Mouse (Mus musculus) midbrain, postnatal 0 days (tissue): ENCODE data around the gene Dmxl2. TPM values are rescaled to one million over a fixed set of nuclear protein-coding genes. Genes with fewer than 3 reads are reported as not detected.

Source experiments
- ATAC-seq: fragments of 200-750 bp; cut with Nextera tagmentation; 2 replicates; pipeline ENCODE4 v1.8.0; 2017; ENCODE audit warnings: moderate number of reproducible peaks, mild to moderate bottlenecking, moderate TSS enrichment, moderate library complexity; ENCODE audit not compliant: low FRiP score
- DNase-seq: peaks from one replicate; pipeline ENCODE4 v3.0.0-alpha.2; 2015; ENCODE audit warnings: low spot score
- H3K27ac ChIP-seq: fragments of 300-500 bp; sonication (generic); 2 replicates; pipeline ENCODE4 v1.5.1; 2014; ENCODE audit warnings: low read depth, mild to moderate bottlenecking, low read length, mixed read lengths
- H3K27me3 ChIP-seq: fragments of 300-500 bp; sonication (generic); 2 replicates; pipeline ENCODE4 v1.6.1; 2014; ENCODE audit warnings: low read length, control low read depth, mixed read lengths; ENCODE audit not compliant: insufficient read depth
- H3K36me3 ChIP-seq: fragments of 300-500 bp; sonication (generic); 2 replicates; pipeline ENCODE4 v1.6.1; 2014; ENCODE audit warnings: low read length, control low read depth, mixed read lengths; ENCODE audit not compliant: insufficient read depth
- H3K4me1 ChIP-seq: fragments of 300-500 bp; sonication (generic); 2 replicates; pipeline ENCODE4 v1.6.1; 2014; ENCODE audit warnings: mild to moderate bottlenecking, control low read depth, antibody characterized with exemption, low read length, mixed read lengths; ENCODE audit not compliant: insufficient read depth
- H3K4me2 ChIP-seq: fragments of 300-500 bp; sonication (generic); 2 replicates; pipeline ENCODE4 v1.6.1; 2014; ENCODE audit warnings: low read depth, mild to moderate bottlenecking, low read length, mixed read lengths; ENCODE audit not compliant: poor library complexity, severe bottlenecking
- H3K4me3 ChIP-seq: fragments of 300-500 bp; sonication (generic); 2 replicates; pipeline ENCODE4 v1.5.1; 2014; ENCODE audit warnings: low read depth, mild to moderate bottlenecking, low read length, moderate library complexity
- H3K9ac ChIP-seq: fragments of 300-500 bp; sonication (generic); replicated peaks from 2 replicates; pipeline ENCODE4 v1.6.1; 2014; ENCODE audit warnings: mild to moderate bottlenecking, low read length, moderate library complexity, mixed read lengths; ENCODE audit not compliant: poor library complexity, severe bottlenecking
- H3K9me3 ChIP-seq: fragments of 300-500 bp; sonication (generic); 2 replicates; pipeline ENCODE4 v1.6.1; 2016; ENCODE audit warnings: low read length, control low read depth
- CTCF ChIP-seq: IDR thresholded peaks from 2 replicates; pipeline ENCODE4 v1.5.1; 2016; ENCODE audit warnings: antibody characterized with exemption, mild to moderate bottlenecking
- WGBS: fragments of 180-500 bp; shearing (Covaris S2); extraction: QIAGEN DNeasy Blood & Tissue Kit; methylation state at CpG from one replicate; pipeline ENCODE4 v1.1.7; 2014; 5-methylcytosine and 5-hydroxymethylcytosine counted together
- polyA plus RNA-seq: library from polyadenylated mRNA; unstranded; fragments of >200 nt; fragmentation: Nextera tagmentation; extraction: Ambion mirVana; gene quantifications from 2 replicates; pipeline ENCODE4 v1.2.1, GENCODE M21; 2015
- total RNA-seq: library from RNA; depleted of rRNA; stranded (reverse); fragments of >200 nt; gene quantifications from 2 replicates; pipeline ENCODE4 v1.2.3, GENCODE M21; 2014

Gene Dmxl2
- total and polyA plus RNA-seq, 2 experiments from 2014 or later: 44.7 to 132 TPM

DNA sequence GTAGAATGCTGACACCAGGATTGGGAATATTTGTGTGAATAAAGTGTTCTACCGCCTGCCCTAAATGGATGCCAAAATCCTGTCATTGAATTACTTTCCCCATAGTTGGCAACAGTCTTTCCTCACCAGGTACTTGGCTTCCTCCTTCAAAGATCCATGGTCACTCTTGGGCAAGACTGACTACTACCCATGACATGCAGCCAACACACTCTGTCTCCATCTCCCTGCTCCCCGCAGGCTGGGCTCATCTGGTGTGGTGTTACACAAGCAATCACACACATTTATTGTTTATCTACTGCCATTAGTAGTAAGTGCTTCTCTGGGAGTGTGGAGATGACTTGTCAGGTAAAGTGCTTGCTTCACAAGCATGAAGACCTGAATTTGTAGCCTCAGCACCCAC, 31.5 kb upstream of the Dmxl2 start:
- Histone ChIP-seq H3K4me3 (no peak overlapping the region), H3K4me1 (no peaks in the 10 kb centered on the region), H3K9ac (no peak overlapping the region), H3K36me3 (no peaks in the 10 kb centered on the region), H3K4me2 (no peak overlapping the region), H3K27me3 (no peaks in the 10 kb centered on the region), H3K9me3 (no peaks in the 10 kb centered on the region), H3K27ac (no peak overlapping the region)
- DNase-seq (peak; percentile 21), ATAC-seq (no peak)
- no peak for TF ChIP-seq CTCF
- 88% methylated on average over 2 of the region's 2 CpGs for WGBS

DNA sequence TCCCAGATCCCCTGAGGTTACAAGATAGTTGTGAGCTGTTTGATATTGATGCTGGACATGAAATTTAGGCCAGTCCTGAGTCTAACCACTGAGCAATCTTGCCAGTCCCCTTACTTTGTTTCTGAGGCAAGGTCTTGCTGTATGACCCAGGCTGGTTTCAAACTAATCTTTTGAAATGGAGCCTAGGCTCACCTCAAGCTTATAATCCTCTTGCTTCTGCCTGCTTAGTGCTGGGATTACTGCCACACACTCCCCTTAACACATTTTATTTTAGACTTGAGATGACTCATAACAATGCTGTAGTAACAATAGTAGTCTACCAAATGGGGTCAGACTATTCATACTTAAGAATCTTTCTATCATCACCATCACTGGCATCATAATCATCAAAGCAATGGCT, 30.0 kb upstream of the Dmxl2 start:
- ATAC-seq (no peak), DNase-seq (no peak)
- no peak overlapping the region for H3K4me2 ChIP-seq
- H3K9ac ChIP-seq: no peak overlapping the region
- no peaks in the 10 kb centered on the region for H3K9me3 ChIP-seq
- no peaks in the 10 kb centered on the region for H3K36me3 ChIP-seq
- H3K27ac ChIP-seq: no peak overlapping the region
- no peaks in the 10 kb centered on the region for H3K27me3 ChIP-seq
- H3K4me3 ChIP-seq: no peak overlapping the region
- no peaks in the 10 kb centered on the region for H3K4me1 ChIP-seq
- TF ChIP-seq CTCF: no peak

DNA sequence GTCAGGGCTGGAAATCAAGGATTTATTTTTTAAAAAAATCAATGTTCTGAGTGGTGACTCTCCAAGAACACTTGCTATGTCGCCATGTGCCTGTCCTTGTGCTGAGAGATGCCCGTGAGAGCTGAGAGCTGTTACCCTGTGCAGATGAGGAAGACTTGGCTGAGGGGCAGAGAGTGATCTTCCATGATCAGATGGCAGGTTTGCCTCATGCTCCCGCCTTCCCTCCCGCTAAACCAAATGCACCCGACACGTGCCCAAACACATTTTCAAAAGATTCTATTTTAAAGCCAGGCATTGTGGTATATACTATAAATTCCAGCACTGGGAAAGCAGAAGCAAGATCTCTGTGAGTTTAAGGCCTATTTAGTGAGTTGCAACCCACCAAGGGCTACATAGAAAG, 29.4 kb upstream of the Dmxl2 start:
- no peak for ATAC-seq
- Histone ChIP-seq H3K27me3 (no peaks in the 10 kb centered on the region), H3K9ac (no peak overlapping the region), H3K9me3 (no peaks in the 10 kb centered on the region), H3K4me1 (no peaks in the 10 kb centered on the region), H3K27ac (no peak overlapping the region), H3K4me3 (no peak overlapping the region), H3K4me2 (no peak overlapping the region), H3K36me3 (no peaks in the 10 kb centered on the region)
- WGBS: 89% methylated on average over 6 of the region's 6 CpGs
- DNase-seq: no peak
- TF ChIP-seq CTCF: no peak

DNA sequence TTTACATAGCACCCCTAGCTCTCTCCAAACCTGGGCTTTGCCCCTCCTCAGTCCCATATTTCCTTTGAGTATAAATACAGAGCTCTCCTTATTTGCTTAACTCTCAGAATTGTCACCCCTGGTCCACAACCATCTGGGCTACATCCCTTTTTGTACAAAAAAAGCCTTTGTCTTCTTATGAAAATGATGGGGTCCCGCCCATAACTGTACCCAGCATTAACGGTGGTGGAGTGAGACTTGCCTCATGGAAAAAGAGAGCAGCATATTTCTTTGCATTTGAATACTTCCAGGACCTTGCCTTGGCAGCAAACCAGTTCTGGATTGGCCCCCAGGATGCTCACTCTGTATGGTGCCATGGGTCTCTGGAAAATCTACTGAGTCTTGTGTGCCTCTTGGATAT, 28.5 kb upstream of the Dmxl2 start:
- DNase-seq (no peak), ATAC-seq (no peak)
- H3K27me3 ChIP-seq: no peaks in the 10 kb centered on the region
- H3K9me3 ChIP-seq: no peaks in the 10 kb centered on the region
- H3K36me3 ChIP-seq: no peaks in the 10 kb centered on the region
- WGBS: 77% methylated on average over 2 of the region's 2 CpGs
- no peak overlapping the region for H3K9ac ChIP-seq
- H3K27ac ChIP-seq: no peak overlapping the region
- no peak for TF ChIP-seq CTCF
- no peak overlapping the region for H3K4me3 ChIP-seq
- no peaks in the 10 kb centered on the region for H3K4me1 ChIP-seq
- no peak overlapping the region for H3K4me2 ChIP-seq

DNA sequence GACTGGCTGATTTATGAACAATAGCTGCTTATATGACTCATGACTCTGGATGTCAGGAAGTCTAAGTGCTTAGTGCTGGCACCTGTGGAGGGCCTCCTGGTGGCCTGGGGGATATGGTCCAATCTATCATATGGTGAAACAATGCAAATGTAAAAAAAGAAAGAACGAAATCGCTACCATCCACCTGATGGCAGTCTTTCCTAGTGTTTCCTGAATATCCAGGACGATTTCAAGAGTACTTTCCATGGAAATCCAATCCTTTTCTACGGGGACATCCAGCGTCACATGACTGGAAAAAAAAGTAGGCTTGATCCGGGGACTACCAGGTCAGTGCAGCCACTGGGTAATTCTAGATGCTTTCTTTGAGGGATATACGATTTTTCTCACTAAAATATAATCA, 26.3 kb upstream of the Dmxl2 start:
- Histone ChIP-seq H3K9me3 (no peaks in the 10 kb centered on the region), H3K36me3 (no peaks in the 10 kb centered on the region), H3K27me3 (no peaks in the 10 kb centered on the region), H3K4me2 (no peak overlapping the region), H3K4me1 (no peaks in the 10 kb centered on the region), H3K9ac (no peak overlapping the region), H3K4me3 (no peak overlapping the region), H3K27ac (no peak overlapping the region)
- TF ChIP-seq CTCF: peak; percentile 45
- peak; percentile 19 for DNase-seq
- ATAC-seq: no peak
- 70% methylated on average over 7 of the region's 7 CpGs for WGBS

DNA sequence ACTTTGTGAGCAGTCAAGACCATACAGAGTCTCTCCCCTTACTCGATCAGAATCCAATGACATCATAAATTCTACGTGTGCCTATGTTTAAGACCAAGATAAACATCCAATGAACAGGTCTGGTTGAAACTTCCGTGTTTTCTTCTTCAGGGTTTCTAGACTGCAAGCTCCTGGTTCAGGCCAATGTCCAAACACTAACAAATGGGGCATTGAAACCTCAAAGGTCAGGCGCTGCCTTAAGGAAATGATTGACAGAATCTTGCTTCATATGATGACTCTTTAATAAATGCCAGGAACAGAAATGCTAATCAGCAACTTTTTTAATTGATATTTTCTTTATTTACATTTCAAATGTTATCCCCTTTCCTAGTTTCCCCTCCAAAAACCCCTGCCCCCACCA, 18.9 kb upstream of the Dmxl2 start:
- no peaks in the 10 kb centered on the region for H3K27me3 ChIP-seq
- WGBS: 95% methylated on average over 4 of the region's 4 CpGs
- H3K4me3 ChIP-seq: no peak overlapping the region
- no peak for ATAC-seq
- H3K4me2 ChIP-seq: no peak overlapping the region
- no peak overlapping the region for H3K27ac ChIP-seq
- no peak for TF ChIP-seq CTCF
- DNase-seq: no peak
- no peaks in the 10 kb centered on the region for H3K36me3 ChIP-seq
- H3K9ac ChIP-seq: no peak overlapping the region
- H3K4me1 ChIP-seq: no peaks in the 10 kb centered on the region
- H3K9me3 ChIP-seq: no peaks in the 10 kb centered on the region

DNA sequence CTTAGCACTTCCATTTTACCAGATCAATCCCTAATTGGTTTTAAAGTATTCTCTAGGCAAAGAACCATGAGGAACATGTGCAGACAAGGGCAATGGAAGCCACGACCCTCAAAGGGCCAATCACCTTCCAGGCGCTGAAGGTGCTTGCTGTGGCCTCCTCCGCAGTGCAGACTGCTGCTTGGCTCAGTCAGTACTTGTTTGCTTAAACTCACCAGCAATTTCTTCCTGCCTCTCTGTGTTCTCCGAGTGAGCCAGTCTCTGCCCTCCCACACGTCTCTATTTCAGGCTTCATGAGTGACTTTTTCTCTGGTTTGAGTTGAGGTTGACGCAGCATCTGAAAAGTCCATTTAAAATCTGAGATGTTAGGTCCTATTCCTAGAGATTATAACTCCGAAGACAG, 17.5 kb upstream of the Dmxl2 start:
- no peak for ATAC-seq
- no peak overlapping the region for H3K4me2 ChIP-seq
- WGBS: 76% methylated on average over 7 of the region's 7 CpGs

More for the DNA sequence above, 17.5 kb upstream of the Dmxl2 start:
- Histone ChIP-seq H3K9ac (no peak overlapping the region), H3K9me3 (no peaks in the 10 kb centered on the region), H3K27ac (no peak overlapping the region), H3K27me3 (no peaks in the 10 kb centered on the region), H3K36me3 (no peaks in the 10 kb centered on the region), H3K4me3 (no peak overlapping the region), H3K4me1 (no peaks in the 10 kb centered on the region)
- no peak for TF ChIP-seq CTCF
- DNase-seq: no peak
